Mouse (Mus musculus): ENCODE measurements around the gene Hsp90ab1. TPM values are rescaled to one million over a fixed set of nuclear protein-coding genes. Genes with fewer than 3 reads are reported as not detected.

Hsp90ab1 gene
- polyA plus RNA-seq, 1 experiment from 2014 or later = 483 TPM

- Histone ChIP-seq H3K36me3 (ENCODE audit: control insufficient read depth, insufficient read depth) (no peaks in the 10 kb centered on the region), H3K9ac (ENCODE audit: low read depth, low read length) (no peak overlapping the region), H3K9me3 (ENCODE audit: control insufficient read depth) (no peaks in the 10 kb centered on the region), H3K4me1 (replicated peaks; ENCODE audit: control insufficient read depth, insufficient read depth, low read length) (no peaks in the 10 kb centered on the region), H3K4me3 (ENCODE audit: low read depth, low read length) (no peak overlapping the region), H3K27ac (ENCODE audit: low read depth, low read length) (no peak overlapping the region), H3K4me2 (replicated peaks; ENCODE audit: low read depth) (no peak overlapping the region), H3K27me3 (replicated peaks; ENCODE audit: control insufficient read depth, insufficient read depth, low read length) (no peaks in the 10 kb centered on the region)
- WGBS = 90% methylated on average over 3 of the region's 3 CpGs
- ATAC-seq = no peak
- TF ChIP-seq CTCF (IDR thresholded peaks at IDR 0.05; ENCODE audit: low read depth) = no peak
Observed at GRCm38 (mm10) chr17:45602984-45603383, 29.9 kb upstream of the Hsp90ab1 start.

GRCm38 (mm10) chr17:45601877-45602304 lies 28.8 kb upstream of the Hsp90ab1 start, which contains the start of gene Mymx:
Mymx (minus strand) TSS chr17:45602102.
- Histone ChIP-seq H3K27ac (ENCODE audit: low read depth, low read length) (no peak within 1 kb of the TSS), H3K4me2 (replicated peaks; ENCODE audit: low read depth) (peak within 1 kb of the TSS; percentile 37; the same call in 1 of the 2 replicates), H3K27me3 (replicated peaks; ENCODE audit: control insufficient read depth, insufficient read depth, low read length) (no peaks in the 10 kb centered on the region), H3K4me3 (ENCODE audit: low read depth, low read length) (no peak within 1 kb of the TSS), H3K9ac (ENCODE audit: low read depth, low read length) (no peak within 1 kb of the TSS), H3K4me1 (replicated peaks; ENCODE audit: control insufficient read depth, insufficient read depth, low read length) (no peaks in the 10 kb centered on the region), H3K36me3 (ENCODE audit: control insufficient read depth, insufficient read depth) (no peaks in the 10 kb centered on the region), H3K9me3 (ENCODE audit: control insufficient read depth) (no peaks in the 10 kb centered on the region)
- WGBS = 41% methylated on average over 6 of the region's 6 CpGs
- peak; percentile 17; the same call in 1 of the 2 replicates for ATAC-seq
- no peak for TF ChIP-seq CTCF (IDR thresholded peaks at IDR 0.05; ENCODE audit: low read depth)

GRCm38 (mm10) chr17:45601325-45601724 lies 28.3 kb upstream of the Hsp90ab1 start:
- H3K4me1 ChIP-seq (replicated peaks; ENCODE audit: control insufficient read depth, insufficient read depth, low read length) = no peaks in the 10 kb centered on the region
- 21% methylated on average over 22 of the region's 22 CpGs for WGBS
- H3K9me3 ChIP-seq (ENCODE audit: control insufficient read depth) = no peaks in the 10 kb centered on the region
- ATAC-seq = no peak
- no peaks in the 10 kb centered on the region for H3K27me3 ChIP-seq (replicated peaks; ENCODE audit: control insufficient read depth, insufficient read depth, low read length)
- no peak overlapping the region for H3K4me3 ChIP-seq (ENCODE audit: low read depth, low read length)
- H3K9ac ChIP-seq (ENCODE audit: low read depth, low read length) = no peak overlapping the region
- no peak for TF ChIP-seq CTCF (IDR thresholded peaks at IDR 0.05; ENCODE audit: low read depth)
- no peaks in the 10 kb centered on the region for H3K36me3 ChIP-seq (ENCODE audit: control insufficient read depth, insufficient read depth)
- peak overlapping the region; percentile 37; the same call in 1 of the 2 replicates for H3K4me2 ChIP-seq (replicated peaks; ENCODE audit: low read depth)
- no peak overlapping the region for H3K27ac ChIP-seq (ENCODE audit: low read depth, low read length)

DNA sequence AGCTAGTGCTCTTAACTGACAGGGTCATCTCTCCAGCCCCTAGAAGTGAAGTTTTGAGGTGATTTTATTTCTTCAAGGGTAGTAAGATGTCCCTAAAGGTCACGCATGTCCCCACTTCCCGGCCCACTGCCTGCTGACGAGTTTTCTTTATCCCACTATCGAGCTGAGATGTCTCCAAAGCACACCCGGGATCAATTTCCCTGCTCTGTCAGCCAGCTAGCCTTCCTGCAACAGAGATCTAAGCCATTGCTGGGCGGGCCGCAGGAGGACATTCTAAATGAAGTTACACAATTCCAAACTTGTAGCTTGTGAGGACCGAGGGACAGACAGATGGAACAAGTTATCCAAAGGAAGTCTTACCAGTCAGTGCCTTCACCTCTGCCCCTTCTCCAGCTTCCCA lies 27.2 kb upstream of the Hsp90ab1 start:
- no peak for ATAC-seq
- no peak overlapping the region for H3K27ac ChIP-seq (ENCODE audit: low read depth, low read length)
- no peaks in the 10 kb centered on the region for H3K9me3 ChIP-seq (ENCODE audit: control insufficient read depth)
- H3K36me3 ChIP-seq (ENCODE audit: control insufficient read depth, insufficient read depth) = no peaks in the 10 kb centered on the region
- no peak overlapping the region for H3K4me3 ChIP-seq (ENCODE audit: low read depth, low read length)
- no peaks in the 10 kb centered on the region for H3K4me1 ChIP-seq (replicated peaks; ENCODE audit: control insufficient read depth, insufficient read depth, low read length)
- H3K27me3 ChIP-seq (replicated peaks; ENCODE audit: control insufficient read depth, insufficient read depth, low read length) = no peaks in the 10 kb centered on the region
- no peak overlapping the region for H3K9ac ChIP-seq (ENCODE audit: low read depth, low read length)
- no peak for TF ChIP-seq CTCF (IDR thresholded peaks at IDR 0.05; ENCODE audit: low read depth)
- H3K4me2 ChIP-seq (replicated peaks; ENCODE audit: low read depth) = no peak overlapping the region
- 75% methylated on average over 8 of the region's 8 CpGs for WGBS

DNA sequence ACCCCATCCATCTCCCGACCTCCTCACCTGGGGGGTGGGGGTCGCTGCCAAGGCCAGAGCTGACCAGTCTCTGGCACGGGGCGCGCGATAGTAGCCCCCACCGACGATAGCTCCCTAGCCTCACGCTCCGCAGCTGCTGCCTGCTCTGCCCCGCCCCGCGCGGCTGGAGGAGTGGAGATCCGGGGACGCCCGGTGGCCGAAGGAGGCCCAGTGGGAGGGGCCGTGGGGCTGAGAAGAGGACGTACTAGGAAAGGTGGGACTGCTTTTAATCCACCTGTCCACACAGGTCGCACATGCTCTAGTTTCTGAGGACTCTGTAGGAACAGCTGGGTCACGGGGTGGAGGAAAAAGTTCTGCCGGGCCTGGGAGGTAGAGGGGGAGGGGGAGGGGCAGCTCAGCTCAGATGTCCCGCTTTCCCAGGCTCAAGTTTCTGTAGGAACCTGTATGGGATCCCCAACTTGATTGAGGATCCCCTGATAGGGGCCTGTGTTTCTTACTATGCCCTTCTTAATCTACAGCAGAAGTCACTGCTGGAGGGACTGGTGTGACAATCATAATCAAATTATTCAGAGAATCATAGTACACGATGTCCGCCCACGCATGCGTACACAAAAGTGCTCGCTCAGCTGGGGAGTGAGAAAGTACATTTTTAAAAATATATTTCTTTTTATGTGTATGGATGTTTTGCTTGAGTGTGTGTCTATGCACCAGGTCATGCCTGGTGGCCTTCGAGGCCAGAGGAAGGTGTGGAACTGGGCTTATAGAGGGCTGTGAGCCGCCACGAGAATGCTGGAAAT lies 26.6 kb upstream of the Hsp90ab1 start, which contains the start of gene Slc29a1:
Gene Slc29a1, minus strand, starts transcription at position 161 of the 797 bp plus-strand sequence.
- WGBS = 19% methylated on average over 32 of the region's 32 CpGs
- no peaks in the 10 kb centered on the region; the same call in 1 of the 2 replicates for H3K4me1 ChIP-seq (replicated peaks; ENCODE audit: control insufficient read depth, insufficient read depth, low read length)
- H3K9me3 ChIP-seq (ENCODE audit: control insufficient read depth) = no peaks in the 10 kb centered on the region
- H3K27me3 ChIP-seq (replicated peaks; ENCODE audit: control insufficient read depth, insufficient read depth, low read length) = no peaks in the 10 kb centered on the region
- peak; percentile 27; the same call in 1 of the 2 replicates for TF ChIP-seq CTCF (IDR thresholded peaks at IDR 0.05; ENCODE audit: low read depth)
- peak within 1 kb of the TSS; percentile 14; the same call in 1 of the 2 replicates for H3K9ac ChIP-seq (ENCODE audit: low read depth, low read length)
- peak; percentile 52 for ATAC-seq
- peak within 1 kb of the TSS; percentile 69 for H3K4me2 ChIP-seq (replicated peaks; ENCODE audit: low read depth)
- no peak within 1 kb of the TSS; the same call in 1 of the 2 replicates for H3K27ac ChIP-seq (ENCODE audit: low read depth, low read length)
- no peaks in the 10 kb centered on the region for H3K36me3 ChIP-seq (ENCODE audit: control insufficient read depth, insufficient read depth)
- peak within 1 kb of the TSS; percentile 30 for H3K4me3 ChIP-seq (ENCODE audit: low read depth, low read length)

DNA sequence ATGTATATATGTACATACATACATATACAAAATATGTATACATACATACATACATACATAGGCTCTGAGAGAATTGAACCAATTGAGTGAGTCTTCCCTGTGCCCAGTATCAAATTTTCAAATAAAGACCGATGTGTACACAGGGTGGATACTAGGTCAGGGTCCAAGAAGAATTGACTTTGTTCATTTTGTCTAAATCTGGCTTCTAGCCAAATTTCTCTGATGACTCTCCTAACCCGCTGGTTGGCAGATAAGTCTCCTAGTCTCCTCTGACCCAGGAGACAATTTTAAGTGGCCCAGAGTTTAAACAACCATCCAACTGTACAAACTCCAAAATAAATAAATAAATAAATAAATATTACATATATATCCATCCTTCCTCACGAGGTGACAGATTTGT lies 25.8 kb upstream of the Hsp90ab1 start:
- peak; percentile 37 for ATAC-seq
- peak overlapping the region; percentile 30; the same call in 1 of the 2 replicates for H3K4me3 ChIP-seq (ENCODE audit: low read depth, low read length)
- no peak for TF ChIP-seq CTCF (IDR thresholded peaks at IDR 0.05; ENCODE audit: low read depth)
- no peaks in the 10 kb centered on the region for H3K27me3 ChIP-seq (replicated peaks; ENCODE audit: control insufficient read depth, insufficient read depth, low read length)
- no peaks in the 10 kb centered on the region for H3K36me3 ChIP-seq (ENCODE audit: control insufficient read depth, insufficient read depth)
- peaks cover 4% of the 10 kb centered on the region; the same call in 1 of the 2 replicates for H3K4me1 ChIP-seq (replicated peaks; ENCODE audit: control insufficient read depth, insufficient read depth, low read length)
- peak overlapping the region; percentile 69 for H3K4me2 ChIP-seq (replicated peaks; ENCODE audit: low read depth)
- H3K9me3 ChIP-seq (ENCODE audit: control insufficient read depth) = no peaks in the 10 kb centered on the region
- WGBS = 18% methylated on average over 3 of the region's 3 CpGs
- H3K27ac ChIP-seq (ENCODE audit: low read depth, low read length) = no peak overlapping the region; the same call in 1 of the 2 replicates
- no peak overlapping the region for H3K9ac ChIP-seq (ENCODE audit: low read depth, low read length)
